Mouse (Mus musculus) spleen, adult 2 months (tissue): Measurements from ENCODE around the gene Dcp1b. TPM values are rescaled to one million over a fixed set of nuclear protein-coding genes. Genes with fewer than 3 reads are reported as not detected.

Experiments used
- DNase-seq, 2 experiments: peaks; one replicate each; pipeline versions ENCODE4 v3.0.0 to v3.0.0-alpha.2; 2012 to 2021; ENCODE audit warnings: low spot score in 2 of 2, low read depth in 1 of 2
- H3K27ac ChIP-seq: fragments of 200-500 bp; 2 replicates; pipeline ENCODE4 v1.5.1; 2012; ENCODE audit warnings: low read length, inconsistent platforms; ENCODE audit not compliant: insufficient read depth
- H3K27me3 ChIP-seq: fragments of 200-500 bp; 2 replicates; pipeline ENCODE4 v1.6.1; 2012; ENCODE audit warnings: mild to moderate bottlenecking, moderate library complexity, low read length, inconsistent platforms; ENCODE audit not compliant: control insufficient read depth, insufficient read depth
- H3K36me3 ChIP-seq: fragments of 200-500 bp; 2 replicates; pipeline ENCODE4 v1.6.1; 2012; ENCODE audit warnings: mild to moderate bottlenecking, low read length, inconsistent platforms; ENCODE audit not compliant: control insufficient read depth, insufficient read depth
- H3K4me1 ChIP-seq: fragments of 200-500 bp; 2 replicates; pipeline ENCODE4 v1.6.1; 2011; ENCODE audit warnings: inconsistent platforms; ENCODE audit not compliant: control insufficient read depth, insufficient read depth, insufficient read length
- H3K4me3 ChIP-seq: fragments of 200-500 bp; 2 replicates; pipeline ENCODE4 v1.5.1; 2011; ENCODE audit warnings: mild to moderate bottlenecking, inconsistent platforms; ENCODE audit not compliant: insufficient read depth, insufficient read length; ENCODE audit errors: extremely low read depth
- CTCF ChIP-seq: fragments of 200-500 bp; IDR thresholded peaks from 2 replicates; pipeline ENCODE4 v1.5.1; 2011; ENCODE audit warnings: mild to moderate bottlenecking, inconsistent platforms; ENCODE audit not compliant: insufficient read depth, insufficient read length, insufficient replicate concordance; ENCODE audit errors: extremely low read depth
- POLR2A ChIP-seq: fragments of 200-500 bp; IDR thresholded peaks from 2 replicates; pipeline ENCODE4 v1.6.1; 2011; ENCODE audit warnings: low read depth, low read length, inconsistent platforms
- WGBS: fragments of 180-500 bp; shearing (Covaris S2); methylation state at CpG from one replicate; pipeline ENCODE4 v1.1.7; 2018; 5-methylcytosine and 5-hydroxymethylcytosine counted together
- polyA plus RNA-seq: library from polyadenylated mRNA; depleted of rRNA; stranded (reverse); fragments of >200 nt; gene quantifications from 2 replicates; pipeline ENCODE4 v1.2.3, GENCODE M21; 2012

The Dcp1b gene
- polyA plus RNA-seq, 1 experiment, result 18.1 TPM

GRCm38 (mm10) chr6:119227001-119227400, 51.9 kb downstream of the Dcp1b start:
- no peak overlapping the region for H3K27ac ChIP-seq
- no peaks in the 10 kb centered on the region for H3K36me3 ChIP-seq
- H3K4me1 ChIP-seq, result no peaks in the 10 kb centered on the region
- WGBS, result 86% methylated on average over 8 of the region's 8 CpGs
- no peaks in the 10 kb centered on the region for H3K27me3 ChIP-seq
- H3K4me3 ChIP-seq, result no peak overlapping the region
- no peak for DNase-seq
- TF ChIP-seq CTCF (no peak), POLR2A (no peak)

DNA sequence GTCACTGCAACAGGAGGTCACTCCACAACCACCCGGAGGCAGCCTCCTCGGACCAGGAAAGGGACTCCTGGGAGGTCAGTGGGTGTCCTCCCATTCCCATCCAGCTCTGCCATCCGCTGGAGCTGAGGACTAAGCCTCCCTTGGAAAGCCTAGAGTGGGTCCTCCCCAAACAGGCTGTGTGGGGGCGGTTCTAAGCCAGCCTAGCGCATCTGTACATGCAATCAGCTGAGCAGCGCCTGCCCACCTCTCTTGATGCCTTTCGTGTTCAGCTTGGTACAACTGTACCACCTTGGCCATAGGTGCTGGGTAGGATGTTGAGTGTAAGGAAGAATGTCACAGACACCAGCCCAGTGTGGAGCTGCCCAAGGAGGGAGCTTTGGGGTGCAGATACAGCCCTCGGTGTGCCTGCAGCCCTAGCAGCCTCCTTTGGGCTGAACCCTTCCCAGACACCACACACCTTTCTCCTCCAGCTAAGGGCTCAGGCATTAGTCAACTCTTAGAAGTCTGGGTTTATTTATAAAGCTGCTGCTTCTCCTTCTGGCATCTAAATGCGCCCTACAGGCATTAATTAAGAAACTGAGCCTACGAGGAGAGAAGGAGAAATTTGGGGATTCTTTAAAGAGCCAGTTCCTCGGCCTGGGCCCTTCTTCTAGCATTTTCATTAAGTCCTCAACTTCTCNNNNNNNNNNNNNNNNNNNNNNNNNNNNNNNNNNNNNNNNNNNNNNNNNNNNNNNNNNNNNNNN, 54.0 kb downstream of the Dcp1b start:
- Histone ChIP-seq H3K4me3 (no peak overlapping the region), H3K27ac (no peak overlapping the region), H3K4me1 (no peaks in the 10 kb centered on the region), H3K27me3 (no peaks in the 10 kb centered on the region), H3K36me3 (no peaks in the 10 kb centered on the region)
- 84% methylated on average over 11 of the region's 11 CpGs for WGBS
- DNase-seq, result no peak
- TF ChIP-seq CTCF (no peak), POLR2A (no peak)

- Histone ChIP-seq H3K4me3 (no peak overlapping the region), H3K27ac (no peak overlapping the region), H3K27me3 (no peaks in the 10 kb centered on the region), H3K36me3 (no peaks in the 10 kb centered on the region), H3K4me1 (no peaks in the 10 kb centered on the region)
- 47% methylated on average over 3 of the region's 3 CpGs for WGBS
- TF ChIP-seq POLR2A (no peak), CTCF (no peak)
- no peak for DNase-seq
Observed at GRCm38 (mm10) chr6:119233066-119233465, 58.0 kb downstream of the Dcp1b start.

- no peak for DNase-seq
- H3K4me3 ChIP-seq, result no peak overlapping the region
- H3K27ac ChIP-seq, result no peak overlapping the region
- WGBS, result 75% methylated on average over 5 of the region's 5 CpGs
- no peaks in the 10 kb centered on the region for H3K4me1 ChIP-seq
- H3K36me3 ChIP-seq, result no peaks in the 10 kb centered on the region
- no peak for TF ChIP-seq CTCF
- TF ChIP-seq POLR2A, result no peak
- H3K27me3 ChIP-seq, result no peaks in the 10 kb centered on the region
Observed at GRCm38 (mm10) chr6:119235441-119235840, 60.4 kb downstream of the Dcp1b start.

DNA sequence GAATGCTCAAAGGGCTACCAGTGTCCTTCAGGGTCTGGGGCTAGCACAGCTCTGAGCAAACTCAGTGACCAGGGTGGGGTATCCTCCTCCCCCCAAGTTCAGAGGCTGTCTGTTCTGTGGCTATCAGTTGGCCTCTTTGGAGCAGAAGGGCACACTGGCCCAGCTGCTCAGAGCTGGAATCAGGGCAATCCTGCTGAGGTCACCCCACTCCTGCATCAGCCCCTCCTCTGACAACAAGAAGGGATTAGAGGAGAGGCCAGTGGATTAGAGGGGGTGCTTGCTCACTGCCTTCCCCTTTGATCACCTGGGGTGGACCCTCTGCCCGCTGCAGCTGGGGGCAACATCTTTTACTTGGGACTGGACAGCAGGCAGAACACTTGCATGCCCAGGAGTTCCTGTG, 61.2 kb downstream of the Dcp1b start, which contains the start of gene Cacna2d4:
TSS of gene Cacna2d4 (plus strand) at position 286 of the 400 bp plus-strand sequence.
- no peak for DNase-seq
- Histone ChIP-seq H3K27ac (no peak within 1 kb of the TSS), H3K27me3 (no peaks in the 10 kb centered on the region), H3K36me3 (no peaks in the 10 kb centered on the region), H3K4me3 (no peak within 1 kb of the TSS), H3K4me1 (no peaks in the 10 kb centered on the region)
- TF ChIP-seq CTCF (no peak), POLR2A (no peak)
- WGBS, result 44% methylated on average over 1 of the region's 1 CpGs

DNA sequence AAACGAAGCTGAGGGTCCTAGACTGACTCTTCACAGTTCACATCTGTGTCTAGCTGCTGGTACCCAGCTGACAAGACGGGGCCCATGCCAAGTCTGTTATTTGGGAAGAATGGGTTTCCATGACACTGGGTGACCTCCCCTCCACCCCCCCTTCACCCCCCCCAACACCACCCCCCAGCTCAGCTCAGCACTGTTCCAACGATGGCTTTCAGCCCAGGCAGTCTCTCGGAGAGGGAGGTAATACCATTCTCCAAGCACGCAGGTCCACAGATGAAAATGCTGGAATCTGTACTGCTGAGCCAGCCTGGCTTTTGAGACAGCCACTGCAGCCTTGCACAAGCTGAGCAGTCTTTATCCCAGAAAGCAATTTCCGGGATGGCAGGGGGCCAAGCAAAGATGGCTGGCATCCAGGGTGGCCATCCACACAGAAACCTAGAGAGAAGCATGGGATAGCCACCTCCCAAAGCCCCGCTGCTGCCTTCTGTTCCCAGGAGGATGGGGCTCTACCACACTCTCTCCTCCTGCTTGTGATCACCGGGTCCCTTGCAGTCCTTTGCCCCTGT, 62.5 kb downstream of the Dcp1b start:
- 74% methylated on average over 8 of the region's 8 CpGs for WGBS
- Histone ChIP-seq H3K36me3 (no peaks in the 10 kb centered on the region), H3K4me3 (no peak overlapping the region), H3K4me1 (no peaks in the 10 kb centered on the region), H3K27ac (no peak overlapping the region), H3K27me3 (no peaks in the 10 kb centered on the region)
- DNase-seq, result no peak
- no peak for TF ChIP-seq CTCF
- TF ChIP-seq POLR2A, result no peak
